Mouse (Mus musculus): Measurements from ENCODE around the gene Hes7.

DNA sequence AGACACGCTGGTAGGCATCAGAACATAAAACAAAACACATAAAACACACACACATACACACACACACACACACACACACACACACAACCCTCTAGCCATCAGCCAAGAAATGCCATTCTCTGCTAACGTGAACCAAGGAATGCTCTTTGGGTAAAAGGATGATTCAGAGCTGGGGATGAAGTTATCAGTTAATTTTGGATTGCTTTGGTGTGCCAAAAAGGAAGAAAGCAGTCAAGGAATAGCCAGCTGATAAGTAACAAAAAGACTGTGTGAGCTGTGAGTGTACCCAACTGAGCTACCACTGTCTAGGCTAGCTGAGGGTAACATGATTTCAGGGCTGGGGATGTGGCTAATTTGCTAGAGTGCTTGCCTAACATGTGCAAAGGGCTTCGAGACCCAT, 6.2 kb upstream of the Hes7 start:
- TF ChIP-seq EP300 (IDR thresholded peaks at IDR 0.05; ENCODE audit: low read length) (no peak), MAZ (IDR thresholded peaks at IDR 0.05; ENCODE audit: low read depth, low read length) (no peak), POLR2A (IDR thresholded peaks at IDR 0.05; ENCODE audit: low read depth, low read length) (no peak), TBP (conservative IDR thresholded peaks at IDR 0.05; ENCODE audit: low read depth, low read length) (no peak), CTCF (conservative IDR thresholded peaks at IDR 0.05 in 1 of 2, IDR thresholded peaks at IDR 0.05 in 1 of 2; ENCODE audit: low read depth in 2 of 2, low read length in 2 of 2) (no peak), NRF1 (IDR thresholded peaks at IDR 0.05; ENCODE audit: low read depth, low read length) (no peak), ZNF384 (IDR thresholded peaks at IDR 0.05; ENCODE audit: low read depth, low read length) (no peak), RAD21 (IDR thresholded peaks at IDR 0.05; ENCODE audit: low read depth, low read length) (no peak), USF2 (conservative IDR thresholded peaks at IDR 0.05; ENCODE audit: low read depth, low read length) (no peak), ZC3H11A (IDR thresholded peaks at IDR 0.05; ENCODE audit: low read depth, low read length) (no peak), ZMIZ1 (IDR thresholded peaks at IDR 0.05; ENCODE audit: low read depth, low read length) (no peak), UBTF (IDR thresholded peaks at IDR 0.05; ENCODE audit: low read depth, low read length) (no peak), MAX (IDR thresholded peaks at IDR 0.05; ENCODE audit: low read length) (no peak), ZKSCAN1 (IDR thresholded peaks at IDR 0.05; ENCODE audit: borderline replicate concordance, low read depth, low read length) (no peak)
